Mouse (Mus musculus) cerebellum, adult 11-12 months (tissue): ENCODE data around the gene Myo18a.

Experiments used
- DNase-seq: peaks from one replicate; pipeline ENCODE4 v3.0.0; 2022

Gene Myo18a

GRCm38 (mm10) chr11:77840523-77841245, 77.6 kb downstream of the Myo18a start:
- peak; percentile 95 for DNase-seq

DNA sequence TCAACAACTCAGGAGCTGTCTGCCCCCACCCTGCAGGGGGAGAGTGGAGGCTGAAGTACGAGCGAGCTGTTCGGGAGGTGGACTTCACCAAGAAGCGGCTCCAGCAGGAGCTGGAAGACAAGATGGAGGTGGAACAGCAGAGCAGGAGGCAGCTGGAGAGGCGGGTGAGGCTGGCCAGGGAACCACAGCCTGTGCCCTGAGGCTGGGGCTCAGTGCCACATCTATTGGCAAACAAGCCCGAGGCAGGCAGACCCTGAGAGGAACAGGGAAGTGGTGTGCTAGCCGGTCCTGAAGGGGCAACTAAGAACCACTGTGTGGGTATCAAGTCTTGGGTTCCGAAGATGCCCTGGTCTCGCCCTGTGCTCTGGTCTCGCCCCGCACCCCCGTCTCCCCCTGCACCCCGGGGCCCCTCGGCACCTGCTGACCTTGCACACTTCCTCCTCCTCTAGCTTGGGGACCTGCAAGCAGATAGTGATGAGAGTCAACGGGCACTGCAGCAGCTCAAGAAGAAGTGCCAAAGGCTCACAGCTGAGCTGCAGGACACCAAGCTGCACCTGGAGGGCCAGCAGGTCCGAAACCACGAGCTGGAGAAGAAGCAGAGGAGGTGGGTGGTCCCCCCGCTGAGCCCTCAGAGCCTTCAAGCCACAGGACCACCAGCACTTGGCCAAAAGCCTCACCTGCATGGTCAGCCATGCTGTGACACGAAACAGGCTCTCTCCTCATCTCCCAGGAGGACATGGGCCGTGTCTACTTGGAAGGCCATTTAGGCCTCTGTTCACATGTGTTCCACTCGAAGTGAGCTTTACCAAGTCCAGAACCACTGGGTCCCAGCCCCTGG, 80.2 kb downstream of the Myo18a start:
- no peak for DNase-seq

DNA sequence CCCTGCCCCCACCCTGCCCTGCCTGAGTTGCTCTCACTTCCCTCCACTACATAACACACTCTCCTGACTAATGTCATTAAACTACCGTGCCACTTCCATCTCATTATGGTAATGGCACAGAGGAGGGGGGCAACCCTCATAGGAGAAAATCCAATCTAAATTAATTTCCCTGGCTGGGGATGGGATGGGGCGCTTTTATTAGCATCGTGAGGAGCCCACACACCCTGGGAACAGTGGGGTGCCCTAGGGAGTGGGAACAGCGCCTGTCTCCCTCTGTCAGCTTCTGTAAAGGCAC, 80.8 kb downstream of the Myo18a start:
- no peak for DNase-seq

DNA sequence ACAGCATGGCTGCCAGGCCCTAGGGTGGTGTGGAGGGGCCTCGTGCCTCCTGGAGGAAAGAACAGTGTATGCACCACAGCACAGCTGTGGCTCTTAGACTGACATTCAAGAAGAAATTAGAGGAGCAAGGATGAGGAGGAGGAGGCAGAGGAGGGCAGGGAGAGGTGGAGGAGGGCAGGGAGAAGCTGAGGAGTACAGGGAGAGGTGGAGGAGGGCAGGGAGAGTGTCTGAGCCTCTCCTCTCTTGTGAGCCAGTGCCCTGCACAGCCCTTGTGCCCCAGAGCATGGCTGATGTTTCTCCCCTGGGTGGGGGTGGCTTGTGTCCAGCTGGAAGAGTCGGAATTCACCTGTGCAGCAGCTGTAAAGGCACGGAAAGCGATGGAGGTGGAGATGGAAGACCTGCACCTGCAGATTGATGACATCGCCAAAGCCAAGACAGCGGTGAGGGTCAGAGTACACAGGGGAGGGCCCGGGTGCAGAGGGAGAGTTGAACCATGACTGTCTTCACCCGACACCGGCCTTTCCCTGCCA, 84.6 kb downstream of the Myo18a start:
- DNase-seq = no peak

- no peak for DNase-seq
These were observed 85.1 kb downstream of the Myo18a start for GRCm38 (mm10) chr11:77848131-77848530.

GRCm38 (mm10) chr11:77849151-77849550, 86.1 kb downstream of the Myo18a start:
- DNase-seq = no peak

- peak; percentile 77 for DNase-seq
These were observed 87.6 kb downstream of the Myo18a start for GRCm38 (mm10) chr11:77850401-77851244.

DNA sequence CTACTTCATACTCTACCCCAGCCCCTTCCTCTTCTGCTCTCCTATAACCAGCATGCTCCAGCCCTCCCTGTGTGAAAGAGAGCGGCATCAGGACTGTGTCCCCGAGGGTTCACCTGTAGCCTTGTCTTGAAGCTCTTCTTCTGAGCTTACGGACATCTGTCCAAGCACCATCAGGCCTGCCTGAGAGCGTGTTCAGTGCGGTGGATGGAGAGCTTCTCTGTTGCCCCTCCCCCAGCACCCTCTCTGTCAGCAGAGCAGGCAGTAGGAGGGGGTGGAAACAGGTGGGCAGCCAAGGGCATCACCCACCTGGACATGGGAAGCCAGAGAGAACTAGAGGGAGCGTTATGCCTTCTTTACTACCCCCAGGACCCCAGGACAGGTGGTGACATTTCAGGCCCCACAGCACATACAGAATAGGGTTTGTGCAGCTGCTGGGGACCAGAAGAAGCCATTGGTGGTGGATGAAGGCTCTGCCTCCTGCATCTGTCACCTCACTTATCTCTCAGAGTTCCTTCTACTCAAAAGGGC, 88.5 kb downstream of the Myo18a start:
- DNase-seq = no peak

DNA sequence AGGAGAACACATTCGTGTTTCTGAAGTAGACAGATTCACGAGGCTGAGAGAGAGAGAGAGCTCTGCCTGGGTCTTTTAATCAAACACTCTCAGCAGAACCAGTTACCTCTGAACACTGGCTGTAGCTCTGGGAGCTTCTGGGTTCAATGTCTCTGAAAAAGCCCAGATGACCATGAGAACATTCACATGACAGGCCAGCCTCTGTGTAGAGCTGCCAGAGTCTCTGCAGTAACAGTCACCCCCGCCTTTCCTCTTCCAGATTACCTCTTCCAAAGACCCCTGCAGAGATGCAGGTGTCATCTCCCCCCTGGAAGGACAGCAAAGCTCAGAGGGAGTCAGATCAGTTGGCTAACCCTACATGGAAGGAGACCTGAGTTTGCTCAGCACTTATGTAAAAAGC, 89.1 kb downstream of the Myo18a start:
- no peak for DNase-seq

GRCm38 (mm10) chr11:77852941-77853668, 90.1 kb downstream of the Myo18a start:
- no peak for DNase-seq

GRCm38 (mm10) chr11:77854641-77855040, 91.6 kb downstream of the Myo18a start:
- no peak for DNase-seq

DNA sequence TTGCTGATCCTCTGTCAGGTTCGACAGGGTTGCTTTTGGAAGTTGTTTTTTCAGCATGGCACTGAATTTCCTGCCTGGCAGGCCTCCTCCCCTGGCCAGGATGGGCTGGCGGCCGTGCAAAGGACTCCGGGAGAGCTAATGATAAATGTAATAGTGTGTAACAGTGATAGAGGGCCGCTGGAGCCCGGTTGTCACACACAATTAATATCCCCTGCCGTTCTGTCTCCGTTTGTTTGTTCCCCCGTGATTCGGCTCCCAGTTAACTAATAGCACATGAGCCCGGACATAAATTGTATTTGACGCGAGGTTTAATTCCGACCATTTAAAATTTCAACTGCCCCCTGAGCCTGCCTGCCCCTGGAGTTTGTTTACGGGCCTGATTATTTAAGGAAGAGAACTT, 92.3 kb downstream of the Myo18a start:
- peak; percentile 9 for DNase-seq

GRCm38 (mm10) chr11:77857089-77857488, 94.0 kb downstream of the Myo18a start:
- no peak for DNase-seq

DNA sequence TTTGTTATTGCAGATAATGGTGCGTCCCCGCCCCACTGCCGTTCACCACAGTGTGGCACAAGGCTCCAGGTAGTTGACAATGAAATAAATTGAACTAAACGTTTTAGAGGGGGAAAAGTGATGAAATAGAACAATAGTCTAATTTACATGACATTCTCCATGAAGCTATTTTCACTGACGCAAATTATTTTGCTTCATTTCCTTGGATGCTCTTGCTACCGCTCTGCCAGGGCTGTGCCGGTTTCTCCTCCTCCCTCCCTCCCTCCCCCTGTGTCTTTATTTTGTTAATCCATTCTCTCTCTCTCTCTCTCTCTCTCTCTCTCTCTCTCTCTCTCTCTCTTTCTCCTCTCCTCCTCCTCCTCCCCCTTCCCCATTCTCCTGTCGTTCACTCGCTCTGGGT, 95.5 kb downstream of the Myo18a start:
- DNase-seq = no peak

- DNase-seq = no peak
These were observed 97.9 kb downstream of the Myo18a start for GRCm38 (mm10) chr11:77860947-77861346.

DNA sequence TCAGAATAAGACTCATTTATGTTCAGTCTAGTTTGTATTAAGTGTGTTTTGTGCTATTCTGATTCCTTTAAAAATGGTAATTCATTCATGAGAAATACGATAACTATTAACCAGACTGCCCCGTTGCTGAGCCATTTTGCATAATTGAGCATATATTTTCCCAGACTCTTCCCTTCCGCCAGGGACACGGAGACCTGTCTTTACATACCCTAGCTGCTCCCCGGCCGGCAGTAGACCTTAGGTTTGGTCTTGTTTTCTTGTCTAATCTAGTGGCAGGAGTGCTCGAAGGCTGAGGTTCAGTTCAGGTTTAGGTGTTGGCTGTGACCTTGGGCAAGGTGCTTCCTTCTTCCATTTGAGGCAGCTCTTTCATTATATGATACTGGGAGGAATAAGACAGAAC, 99.8 kb downstream of the Myo18a start:
- no peak for DNase-seq

DNA sequence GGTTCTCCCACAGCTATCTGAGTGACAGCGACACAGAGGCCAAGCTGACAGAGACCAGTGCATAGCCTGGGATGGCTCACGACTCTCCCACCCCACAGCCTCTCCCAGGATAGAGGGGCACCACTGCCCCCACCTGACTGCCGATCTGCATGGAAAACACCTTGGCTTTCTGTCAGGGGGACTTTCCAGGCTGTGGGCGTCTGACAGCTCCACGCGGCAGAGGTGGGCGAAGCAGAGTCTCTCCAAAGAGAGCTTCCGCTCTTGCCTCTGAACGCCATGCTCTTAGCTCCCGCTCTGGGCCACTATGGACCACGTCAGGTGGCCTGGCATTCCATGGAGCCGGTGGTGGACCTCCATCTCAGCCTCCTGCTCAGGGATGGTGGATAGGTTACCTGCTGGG, 101.7 kb downstream of the Myo18a start:
- no peak for DNase-seq

DNA sequence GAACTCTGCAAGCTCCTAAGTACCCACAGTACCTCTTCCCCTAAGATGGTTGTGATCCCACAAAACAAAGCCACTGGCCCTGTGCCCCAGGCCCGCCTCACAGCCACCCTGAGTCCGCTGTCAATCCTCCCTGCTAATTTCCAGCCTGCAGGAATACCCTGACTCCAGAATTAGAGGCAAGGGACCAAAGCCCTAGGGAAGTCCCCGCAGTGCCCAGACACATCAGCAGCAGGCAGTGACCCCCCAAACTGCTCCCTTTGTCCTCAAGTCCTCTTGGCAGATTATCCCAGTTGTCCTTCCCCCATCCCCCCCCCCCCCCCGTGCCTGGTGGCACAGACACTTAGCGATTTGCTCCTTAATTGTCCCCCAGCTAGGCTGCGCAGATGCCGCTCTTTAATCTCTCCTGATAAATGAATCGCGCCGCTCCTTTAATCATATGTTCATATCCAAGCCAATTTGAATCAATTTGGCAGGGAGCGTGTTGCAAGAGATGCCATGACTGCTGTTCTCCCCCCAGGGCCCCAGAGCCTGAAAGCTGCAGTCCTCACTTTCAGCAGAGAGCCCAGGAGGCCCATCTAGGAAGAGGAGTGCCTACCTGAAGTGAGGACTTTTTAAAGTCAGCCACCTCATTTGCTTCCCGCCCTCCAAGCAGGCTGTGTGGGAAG, 104.5 kb downstream of the Myo18a start:
- no peak for DNase-seq

DNA sequence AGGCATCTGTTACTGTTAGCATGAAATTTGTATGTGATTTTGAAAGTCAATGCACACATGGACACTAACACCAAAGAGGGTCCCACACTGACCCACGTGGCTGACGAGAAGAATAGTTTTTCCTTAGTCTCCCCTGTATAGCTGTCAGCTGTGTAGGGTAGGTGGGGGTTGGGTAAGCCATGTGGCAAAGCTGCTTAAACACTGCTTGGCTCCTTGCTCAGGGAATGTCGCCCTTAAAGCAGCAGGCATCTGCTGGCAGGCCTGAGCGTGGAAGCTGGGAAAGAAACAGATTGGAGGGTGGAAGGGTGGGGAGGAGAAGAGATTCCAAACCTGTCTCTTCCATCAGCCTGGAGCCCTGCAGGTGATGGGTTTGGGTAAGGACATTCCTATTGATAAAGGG, 108.4 kb downstream of the Myo18a start:
- DNase-seq = peak; percentile 91

GRCm38 (mm10) chr11:77872236-77872635, 109.2 kb downstream of the Myo18a start:
- peak; percentile 87 for DNase-seq

DNA sequence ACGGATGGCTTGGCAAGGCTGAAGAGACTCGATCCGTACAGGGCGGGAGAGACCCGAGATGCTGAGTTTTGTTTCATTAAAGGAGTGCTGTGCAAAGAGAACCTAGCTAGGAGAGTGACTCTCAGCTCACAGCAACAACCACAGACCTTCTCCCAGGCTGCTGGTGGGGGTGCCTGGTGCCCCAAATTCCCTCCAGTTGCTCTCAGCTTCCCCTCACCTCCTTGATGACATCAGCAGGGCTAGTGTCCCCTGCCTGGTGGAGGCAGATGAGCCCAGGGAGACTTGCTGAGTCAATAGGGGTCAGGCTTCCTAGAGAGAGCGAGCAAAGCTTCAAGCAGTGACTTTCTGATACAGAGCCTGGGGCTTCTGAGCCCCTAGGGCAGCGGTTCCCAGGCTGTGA, 109.6 kb downstream of the Myo18a start:
- DNase-seq = peak; percentile 59

- no peak for DNase-seq
These were observed 110.1 kb downstream of the Myo18a start for GRCm38 (mm10) chr11:77873116-77873515.
